Mouse (Mus musculus) hindbrain, embryonic 10.5 days (tissue): ENCODE measurements around the gene Eftud2. TPM values are rescaled to one million over a fixed set of nuclear protein-coding genes. Genes with fewer than 3 reads are reported as not detected.

Experiments
- DNase-seq: peaks from one replicate; pipeline ENCODE4 v3.0.0-alpha.2; 2017; ENCODE audit warnings: low spot score
- H3K27ac ChIP-seq: fragments of 300-500 bp; sonication (generic); 2 replicates; pipeline ENCODE4 v1.5.1; 2016; ENCODE audit warnings: mild to moderate bottlenecking, moderate library complexity
- H3K27me3 ChIP-seq: fragments of 300-500 bp; sonication (generic); 2 replicates; pipeline ENCODE4 v1.6.1; 2016; ENCODE audit warnings: mild to moderate bottlenecking; ENCODE audit not compliant: poor library complexity, insufficient read depth, severe bottlenecking
- H3K36me3 ChIP-seq: fragments of 300-500 bp; sonication (generic); 2 replicates; pipeline ENCODE4 v1.6.1; 2016; ENCODE audit warnings: mild to moderate bottlenecking, moderate library complexity
- H3K4me1 ChIP-seq: fragments of 300-500 bp; sonication (generic); replicated peaks from 2 replicates; pipeline ENCODE4 v1.6.1; 2016; ENCODE audit warnings: mild to moderate bottlenecking
- H3K4me3 ChIP-seq: fragments of 300-500 bp; sonication (generic); 2 replicates; pipeline ENCODE4 v1.5.1; 2016; ENCODE audit warnings: mild to moderate bottlenecking, moderate library complexity
- H3K9me3 ChIP-seq: fragments of 300-500 bp; sonication (generic); 2 replicates; pipeline ENCODE4 v1.6.1; 2016; ENCODE audit warnings: mild to moderate bottlenecking, moderate library complexity
- WGBS: fragments of 180-500 bp; shearing (Covaris S2); methylation state at CpG from one replicate; pipeline ENCODE4 v1.1.7; 2016; 5-methylcytosine and 5-hydroxymethylcytosine counted together
- polyA plus RNA-seq: library from polyadenylated mRNA; unstranded; fragments of >200 nt; fragmentation: Nextera tagmentation; extraction: Ambion mirVana; gene quantifications from 2 replicates; pipeline ENCODE4 v1.2.1, GENCODE M21; 2016

Gene Eftud2
- polyA plus RNA-seq, 1 experiment from 2014 or later: 290 TPM

- no peaks in the 10 kb centered on the region for H3K9me3 ChIP-seq
- H3K27me3 ChIP-seq: peaks cover 3% of the 10 kb centered on the region
- H3K4me3 ChIP-seq: no peak overlapping the region
- no peak for DNase-seq
- no peak overlapping the region for H3K27ac ChIP-seq
- no peaks in the 10 kb centered on the region for H3K36me3 ChIP-seq
- H3K4me1 ChIP-seq: no peaks in the 10 kb centered on the region
- WGBS: 56% methylated on average over 4 of the region's 4 CpGs
These were observed 53.7 kb downstream of the Eftud2 start for GRCm38 (mm10) chr11:102827097-102827496.

- no peak for DNase-seq
- Histone ChIP-seq H3K9me3 (no peaks in the 10 kb centered on the region), H3K4me3 (no peak overlapping the region), H3K27ac (no peak overlapping the region), H3K27me3 (peaks cover 3% of the 10 kb centered on the region), H3K4me1 (no peaks in the 10 kb centered on the region), H3K36me3 (no peaks in the 10 kb centered on the region)
- 69% methylated on average over 2 of the region's 2 CpGs for WGBS
These were observed 54.3 kb downstream of the Eftud2 start for GRCm38 (mm10) chr11:102826476-102826875.

- Histone ChIP-seq H3K27me3 (peaks cover 8% of the 10 kb centered on the region; the same call in 1 of the 2 replicates), H3K36me3 (no peaks in the 10 kb centered on the region), H3K4me1 (peaks cover 28% of the 10 kb centered on the region), H3K9me3 (no peaks in the 10 kb centered on the region), H3K27ac (no peak overlapping the region), H3K4me3 (no peak overlapping the region)
- WGBS: 53% methylated on average over 6 of the region's 6 CpGs
- DNase-seq: no peak
These were observed 59.6 kb downstream of the Eftud2 start for GRCm38 (mm10) chr11:102821231-102821630.

GRCm38 (mm10) chr11:102820432-102820831, 60.4 kb downstream of the Eftud2 start:
- Histone ChIP-seq H3K4me3 (no peak overlapping the region), H3K27ac (no peak overlapping the region), H3K9me3 (no peaks in the 10 kb centered on the region), H3K36me3 (no peaks in the 10 kb centered on the region), H3K27me3 (peaks cover 8% of the 10 kb centered on the region; the same call in 1 of the 2 replicates), H3K4me1 (peaks cover 35% of the 10 kb centered on the region)
- DNase-seq: no peak
- WGBS: 7% methylated on average over 3 of the region's 3 CpGs

- H3K36me3 ChIP-seq: no peaks in the 10 kb centered on the region
- H3K9me3 ChIP-seq: no peaks in the 10 kb centered on the region
- 8% methylated on average over 14 of the region's 14 CpGs for WGBS
- peak overlapping the region; percentile 85 for H3K4me3 ChIP-seq
- H3K4me1 ChIP-seq: peaks cover 40% of the 10 kb centered on the region
- H3K27ac ChIP-seq: peak overlapping the region; percentile 99
- H3K27me3 ChIP-seq: peaks cover 8% of the 10 kb centered on the region; the same call in 1 of the 2 replicates
- no peak for DNase-seq
These were observed 60.9 kb downstream of the Eftud2 start for GRCm38 (mm10) chr11:102819783-102820385.

GRCm38 (mm10) chr11:102819021-102819782, 61.6 kb downstream of the Eftud2 start, which contains the start of gene Gjc1:
Gjc1 (minus strand) TSS chr11:102819700.
- WGBS: under 1% methylated on average over 76 of the region's 97 CpGs
- Histone ChIP-seq H3K4me1 (peaks cover 45% of the 10 kb centered on the region), H3K9me3 (no peaks in the 10 kb centered on the region), H3K27ac (peak within 1 kb of the TSS; percentile 99), H3K27me3 (peaks cover 8% of the 10 kb centered on the region; the same call in 1 of the 2 replicates), H3K36me3 (no peaks in the 10 kb centered on the region), H3K4me3 (peak within 1 kb of the TSS; percentile 85)
- peak; percentile 80 for DNase-seq

- Histone ChIP-seq H3K36me3 (0 out of 2 replicates have a peak, but pooled peaks cover 3% of the 10 kb centered on the region), H3K9me3 (no peaks in the 10 kb centered on the region), H3K27ac (peak overlapping the region; percentile 99), H3K4me1 (peaks cover 45% of the 10 kb centered on the region), H3K27me3 (peaks cover 8% of the 10 kb centered on the region; the same call in 1 of the 2 replicates), H3K4me3 (peak overlapping the region; percentile 85)
- WGBS: under 1% methylated on average over 91 of the region's 92 CpGs
- DNase-seq: peak; percentile 67
These were observed 62.4 kb downstream of the Eftud2 start for GRCm38 (mm10) chr11:102818121-102819020.

- DNase-seq: no peak
- Histone ChIP-seq H3K27me3 (no peaks in the 10 kb centered on the region), H3K9me3 (no peaks in the 10 kb centered on the region), H3K4me3 (no peak overlapping the region), H3K36me3 (peaks cover 22% of the 10 kb centered on the region), H3K27ac (no peak overlapping the region), H3K4me1 (peaks cover 42% of the 10 kb centered on the region)
These were observed 65.9 kb downstream of the Eftud2 start for GRCm38 (mm10) chr11:102814881-102815280.

GRCm38 (mm10) chr11:102810721-102811485, 69.9 kb downstream of the Eftud2 start:
- Histone ChIP-seq H3K9me3 (no peaks in the 10 kb centered on the region), H3K27me3 (no peaks in the 10 kb centered on the region), H3K36me3 (peaks cover 38% of the 10 kb centered on the region), H3K27ac (no peak overlapping the region), H3K4me3 (no peak overlapping the region), H3K4me1 (peaks cover 14% of the 10 kb centered on the region)
- DNase-seq: no peak
- 80% methylated on average over 4 of the region's 4 CpGs for WGBS

GRCm38 (mm10) chr11:102808246-102808645, 72.5 kb downstream of the Eftud2 start:
- H3K4me3 ChIP-seq: no peak overlapping the region
- no peaks in the 10 kb centered on the region for H3K4me1 ChIP-seq
- no peak for DNase-seq
- WGBS: 86% methylated on average over 5 of the region's 5 CpGs
- peaks cover 60% of the 10 kb centered on the region for H3K36me3 ChIP-seq
- no peak overlapping the region for H3K27ac ChIP-seq
- H3K27me3 ChIP-seq: no peaks in the 10 kb centered on the region
- 0 out of 2 replicates have a peak, but pooled peaks cover 8% of the 10 kb centered on the region for H3K9me3 ChIP-seq

GRCm38 (mm10) chr11:102803453-102803852, 77.3 kb downstream of the Eftud2 start:
- 89% methylated on average over 5 of the region's 5 CpGs for WGBS
- H3K36me3 ChIP-seq: peaks cover 86% of the 10 kb centered on the region
- H3K27me3 ChIP-seq: no peaks in the 10 kb centered on the region
- H3K4me3 ChIP-seq: no peak overlapping the region
- DNase-seq: no peak
- H3K27ac ChIP-seq: no peak overlapping the region
- 0 out of 2 replicates have a peak, but pooled peaks cover 8% of the 10 kb centered on the region for H3K9me3 ChIP-seq
- H3K4me1 ChIP-seq: no peaks in the 10 kb centered on the region

- H3K9me3 ChIP-seq: no peaks in the 10 kb centered on the region
- 74% methylated on average over 8 of the region's 8 CpGs for WGBS
- H3K4me3 ChIP-seq: no peak overlapping the region
- H3K27ac ChIP-seq: no peak overlapping the region
- peaks cover 9% of the 10 kb centered on the region; the same call in 1 of the 2 replicates for H3K4me1 ChIP-seq
- H3K36me3 ChIP-seq: peaks cover 42% of the 10 kb centered on the region
- DNase-seq: no peak
- no peaks in the 10 kb centered on the region for H3K27me3 ChIP-seq
These were observed 86.6 kb downstream of the Eftud2 start for GRCm38 (mm10) chr11:102794157-102794556.
